Mouse (Mus musculus) left cerebral cortex, adult 11 months (tissue): ENCODE measurements around the gene Ldlrap1.
A peak's percentile ranks its signal among the peaks of the same experiment; 100 is the strongest.
"Not testable (repeated sequence)": the region's sequence is repeated elsewhere in the genome, so short reads cannot be mapped to it uniquely, and the experiment has no call there.

Experiments used
- DNase-seq: peaks from one replicate; pipeline ENCODE4 v3.0.0; 2022; ENCODE audit warnings: low spot score

Ldlrap1 gene

DNA sequence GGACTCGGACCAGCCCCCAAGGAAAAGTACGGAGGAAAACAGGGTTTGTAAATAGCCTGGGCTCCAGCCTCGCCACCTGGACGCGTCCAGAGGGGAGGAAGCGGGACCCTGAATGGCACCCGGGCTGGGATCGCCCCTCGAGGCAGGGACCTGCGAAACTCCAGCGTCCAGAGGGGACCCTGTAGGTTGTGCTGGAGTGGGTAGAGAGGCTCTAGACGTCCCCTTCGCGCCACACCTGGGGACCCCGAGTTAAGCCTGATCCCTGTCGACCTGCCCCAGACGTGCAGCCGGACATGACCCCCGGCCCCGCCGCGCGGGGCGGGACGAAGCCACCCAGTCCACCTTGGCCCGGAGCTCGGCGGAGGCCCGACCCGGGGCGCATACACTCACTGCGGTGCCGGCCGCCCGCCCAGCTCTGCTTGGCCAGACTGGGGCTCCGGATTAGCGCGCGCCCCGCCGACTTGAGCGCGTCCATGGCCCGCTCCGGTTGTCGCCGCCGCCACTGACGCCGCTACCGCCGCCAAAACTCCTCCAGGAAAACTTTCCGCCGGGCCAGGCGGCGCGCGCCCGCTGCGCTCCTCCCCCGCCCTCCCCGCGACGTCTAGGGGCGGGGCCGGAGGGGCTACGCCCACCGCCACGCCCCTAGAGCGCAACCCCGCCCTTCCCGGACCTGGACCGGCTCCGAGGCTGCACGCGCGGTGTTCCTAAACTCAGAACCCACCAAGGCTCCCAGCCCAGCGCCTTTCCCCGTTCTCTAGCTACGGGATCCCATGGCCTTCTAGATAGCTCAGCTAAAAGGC, at the start of gene Ldlrap1:
Gene Ldlrap1 (minus strand): TSS at position 599 of the 800 bp plus-strand sequence.
- no peak for DNase-seq

DNA sequence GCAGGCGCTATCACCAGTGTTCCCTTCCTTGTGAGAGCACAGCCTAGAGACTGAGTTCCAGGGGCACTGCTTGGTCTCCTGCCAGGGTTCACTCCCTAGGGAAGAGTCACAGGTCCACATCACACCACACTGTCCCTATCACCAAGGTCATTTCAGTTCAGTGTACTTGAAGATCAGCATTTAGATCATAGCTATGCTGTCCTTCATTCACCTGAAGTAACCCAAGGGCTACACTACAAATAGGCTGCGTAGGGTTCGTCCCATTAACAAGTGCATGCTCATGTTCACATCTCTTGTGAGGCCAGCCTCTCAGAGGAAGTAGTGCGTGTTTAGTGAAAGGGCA, 46.4 kb upstream of the Ldlrap1 start:
- DNase-seq: no peak

DNA sequence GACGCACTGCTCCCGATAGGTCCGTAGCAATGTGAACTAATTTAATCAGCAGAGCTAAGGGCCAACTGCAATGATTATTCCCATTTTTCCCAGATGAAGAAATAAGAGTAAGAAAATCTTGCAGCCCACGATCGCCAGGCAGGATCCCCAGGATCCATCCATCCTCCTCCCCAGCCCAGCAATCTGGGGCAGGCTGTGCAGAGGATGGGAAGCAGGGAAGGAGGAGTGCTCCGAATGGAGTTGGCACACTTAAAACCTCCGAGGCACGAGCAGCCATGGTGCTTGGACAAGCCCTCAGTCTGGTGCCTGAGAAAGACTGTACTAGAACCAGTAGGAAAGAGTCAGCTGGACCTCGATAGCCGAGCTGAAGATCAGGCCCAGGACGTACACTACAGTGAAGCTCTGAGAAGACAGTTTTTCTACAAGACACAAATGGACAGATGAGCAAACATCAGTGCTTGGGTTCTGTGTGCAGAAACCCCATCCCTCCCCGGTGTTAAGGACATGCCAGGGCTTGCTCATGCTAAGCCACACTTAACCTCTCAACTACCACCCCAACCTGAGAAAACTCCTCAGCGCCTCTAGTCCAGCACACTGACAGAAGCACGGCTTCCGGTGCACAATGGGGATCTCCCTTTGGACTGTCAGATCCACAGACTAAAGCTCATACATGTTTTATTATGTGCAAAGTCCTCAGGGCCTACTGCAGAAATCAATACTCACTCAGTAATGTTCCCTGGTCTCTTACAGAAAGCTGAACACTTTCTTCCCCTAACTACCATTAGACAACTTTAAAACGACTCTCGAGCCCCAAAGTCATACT, 45.8 kb upstream of the Ldlrap1 start:
- no peak for DNase-seq

DNA sequence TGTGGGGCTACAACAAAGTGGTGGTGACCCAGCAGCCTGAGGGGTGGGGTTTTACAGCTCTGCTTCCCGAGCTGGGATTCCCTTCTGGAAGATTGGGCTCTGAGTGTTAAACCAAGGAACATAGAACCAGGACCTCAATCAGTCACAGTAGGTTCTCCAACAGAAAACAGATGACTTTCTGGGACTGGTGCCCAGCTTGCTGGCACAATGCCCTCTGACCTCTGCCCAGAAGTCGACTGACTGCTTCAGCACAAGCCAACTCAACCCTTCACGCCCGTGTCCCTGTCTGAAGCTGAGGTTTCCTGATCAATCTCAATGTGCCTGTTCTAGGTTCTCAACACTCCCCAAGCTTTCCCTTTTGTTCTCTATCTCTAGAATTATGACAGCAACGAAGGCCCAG, 36.9 kb upstream of the Ldlrap1 start:
- no peak for DNase-seq

DNA sequence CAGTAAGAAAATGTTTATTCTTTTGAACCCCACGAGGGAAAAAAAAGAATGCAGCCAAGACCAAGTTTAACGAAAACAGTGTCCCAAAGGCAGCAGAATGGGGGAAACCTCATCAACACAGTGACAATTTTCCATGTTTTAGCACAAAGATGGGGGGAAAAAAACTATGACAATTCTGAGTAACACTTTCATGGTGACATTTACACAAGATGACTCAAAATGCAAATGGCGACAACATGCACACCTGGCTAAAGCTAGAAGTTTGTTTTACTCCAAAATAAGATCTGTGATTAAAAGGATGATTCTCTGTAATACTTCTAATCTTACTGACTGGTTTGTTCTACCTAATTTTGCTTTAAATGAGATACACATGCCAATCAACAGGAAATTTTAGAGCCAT, 34.9 kb upstream of the Ldlrap1 start:
- no peak for DNase-seq

DNA sequence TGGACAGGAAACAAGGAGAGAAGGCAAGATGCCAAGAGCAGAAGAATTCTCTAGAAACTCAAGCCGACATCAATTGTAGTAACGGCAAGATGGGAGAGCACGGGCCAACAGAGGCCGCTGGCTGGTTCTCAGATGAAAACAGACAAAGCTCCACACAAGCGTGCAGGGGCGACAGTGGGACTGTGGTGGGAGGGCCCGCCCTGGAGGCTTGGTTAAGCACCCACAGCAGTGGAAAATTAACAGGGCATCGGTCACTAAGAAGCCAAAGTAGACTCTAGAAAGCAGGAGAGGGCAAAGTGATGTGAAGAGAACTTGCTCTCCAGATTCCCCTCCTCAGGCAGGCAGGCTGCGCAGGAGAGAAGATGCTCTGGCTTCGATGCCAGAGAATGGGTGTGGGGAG, 34.3 kb upstream of the Ldlrap1 start:
- DNase-seq: no peak

DNA sequence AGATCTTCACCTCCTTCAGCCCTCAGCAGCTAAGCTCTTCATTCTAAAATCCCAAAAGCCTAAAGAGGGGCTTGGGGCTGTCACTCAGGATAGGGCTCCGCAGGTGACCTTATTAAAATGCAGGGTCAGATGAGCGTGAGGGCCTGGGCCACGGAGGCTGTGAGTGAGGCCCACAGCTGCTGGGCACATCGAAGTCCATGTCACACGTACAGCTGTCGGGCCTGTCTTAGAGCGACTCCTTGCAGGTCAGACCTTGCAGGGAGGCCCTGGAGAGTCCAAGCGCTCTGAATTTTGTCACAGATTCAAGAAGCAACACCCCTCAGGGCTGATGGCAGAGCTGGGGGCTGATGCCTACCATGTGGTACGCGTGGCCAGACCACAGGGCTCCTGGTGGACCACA, 32.9 kb upstream of the Ldlrap1 start:
- no peak for DNase-seq

DNA sequence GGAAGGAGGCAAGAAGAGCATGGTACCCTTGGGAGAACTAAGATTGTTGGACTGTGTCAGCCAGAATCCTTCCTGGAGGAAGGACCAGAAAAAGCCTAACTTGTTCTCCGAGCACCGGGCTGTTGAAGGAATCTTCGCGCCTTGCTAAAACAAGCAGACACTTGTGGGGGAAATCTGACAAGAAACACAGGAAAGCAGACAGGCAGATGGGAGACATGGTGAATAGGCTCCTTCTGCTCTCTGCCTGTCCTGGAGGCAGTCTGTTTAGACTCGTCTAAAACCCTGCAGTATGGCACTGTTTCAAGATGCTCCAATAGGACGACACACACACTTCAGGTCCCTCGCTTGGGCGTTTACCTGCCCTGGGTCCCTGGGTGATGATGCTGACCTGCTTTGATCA, 32.3 kb upstream of the Ldlrap1 start:
- DNase-seq: peak; percentile 30

DNA sequence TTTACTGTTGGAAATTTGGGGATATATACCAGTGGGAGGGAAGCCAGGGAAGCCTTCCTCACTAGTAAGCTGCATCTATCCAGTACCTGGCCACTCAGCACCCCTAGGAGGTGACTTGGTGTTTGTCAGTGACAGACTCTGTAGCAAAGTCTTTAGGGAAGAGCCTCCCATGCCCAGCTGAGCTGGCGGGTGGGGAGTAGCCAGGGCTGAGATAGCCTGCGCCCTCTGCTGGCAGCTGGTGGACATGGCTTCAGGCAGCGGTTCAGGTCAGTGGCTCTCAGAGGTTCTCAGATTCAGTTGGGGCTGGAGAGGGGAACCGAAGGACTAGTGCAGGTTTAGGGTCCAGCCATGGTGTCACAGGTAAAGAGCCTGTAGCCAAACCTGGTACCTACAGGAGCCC, 31.4 kb upstream of the Ldlrap1 start:
- no peak for DNase-seq

DNA sequence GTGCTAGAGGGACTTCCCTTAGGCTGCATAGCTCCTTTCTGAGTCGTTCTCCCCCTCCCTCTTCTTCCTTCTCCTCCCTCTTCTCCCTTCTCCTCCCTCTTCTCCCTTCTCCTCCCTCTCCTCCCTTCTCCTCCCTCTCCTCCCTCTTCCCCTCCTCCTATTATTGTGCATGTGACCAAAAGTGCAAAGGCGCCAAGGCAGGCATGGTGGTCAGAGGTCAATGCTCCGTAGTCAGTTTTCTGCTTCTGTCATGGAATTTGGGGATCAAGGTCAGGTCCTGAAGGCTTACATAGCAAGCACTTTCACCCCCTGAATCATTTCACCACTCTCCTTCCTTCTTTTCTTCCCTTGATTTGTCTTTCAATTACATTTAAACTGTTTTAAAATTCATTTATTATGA, 31.0 kb upstream of the Ldlrap1 start:
- DNase-seq: no peak

DNA sequence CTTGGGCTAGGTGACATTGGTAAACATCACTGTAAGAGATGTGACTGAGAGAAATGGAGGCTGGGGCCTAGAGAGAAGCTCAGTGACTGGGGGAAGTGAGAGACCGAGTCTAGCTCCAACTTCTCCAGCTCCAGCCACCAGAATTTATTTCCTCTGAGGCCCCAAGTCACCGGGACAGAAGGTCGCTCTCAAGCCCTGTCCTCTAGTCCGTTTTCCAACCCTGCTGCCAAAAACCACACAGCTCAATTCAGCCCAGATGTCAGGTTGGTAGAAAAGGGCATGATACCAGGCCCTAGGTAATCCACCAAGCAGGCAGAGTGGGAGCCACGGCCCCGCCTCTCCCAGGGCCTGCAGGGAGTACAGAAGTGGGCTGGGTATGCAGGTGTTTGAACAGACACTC, 29.8 kb upstream of the Ldlrap1 start:
- DNase-seq: no peak

DNA sequence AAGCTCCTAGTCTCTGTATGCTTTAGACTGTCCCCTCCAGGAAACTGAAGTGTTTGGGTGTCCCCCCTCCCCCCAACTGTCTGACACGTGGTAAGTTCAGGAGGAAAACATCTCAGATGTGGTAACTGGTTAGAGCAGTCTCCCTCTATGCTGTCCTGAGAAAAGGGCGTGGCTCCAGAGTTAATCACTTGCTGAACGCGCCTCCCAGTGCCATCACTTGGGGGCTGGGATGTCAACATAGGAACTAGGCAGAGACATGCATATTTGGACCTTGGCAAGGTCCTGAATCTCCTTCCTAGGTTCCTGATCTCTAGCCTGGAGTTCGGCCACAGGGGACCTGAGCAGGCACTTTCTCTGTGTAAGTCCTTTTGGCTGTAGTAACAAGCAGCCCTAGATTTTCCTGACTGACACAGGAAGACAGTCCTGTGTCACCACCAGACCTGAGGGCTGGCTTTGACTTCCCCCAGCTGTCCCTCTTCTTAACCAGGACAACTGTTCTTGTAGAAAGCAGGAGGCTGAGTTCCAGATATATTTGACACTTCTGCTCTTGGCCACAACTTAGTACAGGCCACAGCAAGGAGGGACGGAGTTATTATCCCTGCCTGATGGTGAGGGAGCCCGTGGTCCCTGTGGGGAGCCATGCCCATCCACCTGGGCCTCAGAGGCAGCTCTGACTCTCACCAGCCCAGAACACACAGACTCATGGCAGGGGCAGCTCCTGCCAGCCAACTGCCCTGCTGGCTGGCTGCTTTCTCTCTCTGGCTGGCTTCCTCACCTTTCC, 28.9 kb upstream of the Ldlrap1 start:
- no peak for DNase-seq

DNA sequence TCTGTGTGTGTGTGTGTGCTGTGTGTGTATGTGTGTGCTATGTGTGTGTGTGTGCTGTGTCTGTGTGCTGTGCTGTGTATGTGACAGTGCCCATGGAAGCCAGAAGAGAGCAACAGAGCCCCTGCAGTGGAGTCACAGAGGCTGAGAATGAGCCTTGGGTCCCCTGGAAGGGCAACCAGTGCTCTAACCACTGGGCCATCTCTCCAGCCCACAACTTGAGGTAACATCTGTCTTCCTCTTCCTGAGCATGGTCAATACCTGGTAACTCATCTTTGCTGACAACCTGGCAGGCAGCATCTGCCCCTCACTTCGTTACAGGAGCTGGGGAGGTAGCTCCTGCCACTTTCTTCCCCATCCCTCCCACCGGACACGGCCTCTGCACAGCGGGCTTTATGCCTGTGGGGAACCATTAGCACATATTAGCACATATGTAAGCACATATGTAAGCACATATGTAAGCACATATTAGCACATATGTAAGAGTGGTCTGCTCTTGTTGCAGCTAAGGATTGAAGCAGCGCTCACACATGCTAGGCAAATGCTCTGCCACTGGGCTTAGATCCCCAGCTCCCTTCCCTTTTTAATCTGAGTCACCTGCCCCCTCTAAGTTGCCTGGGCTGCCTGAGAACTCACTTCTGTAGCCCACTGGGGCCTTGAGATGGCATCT, 28.1 kb upstream of the Ldlrap1 start:
- DNase-seq: no peak

DNA sequence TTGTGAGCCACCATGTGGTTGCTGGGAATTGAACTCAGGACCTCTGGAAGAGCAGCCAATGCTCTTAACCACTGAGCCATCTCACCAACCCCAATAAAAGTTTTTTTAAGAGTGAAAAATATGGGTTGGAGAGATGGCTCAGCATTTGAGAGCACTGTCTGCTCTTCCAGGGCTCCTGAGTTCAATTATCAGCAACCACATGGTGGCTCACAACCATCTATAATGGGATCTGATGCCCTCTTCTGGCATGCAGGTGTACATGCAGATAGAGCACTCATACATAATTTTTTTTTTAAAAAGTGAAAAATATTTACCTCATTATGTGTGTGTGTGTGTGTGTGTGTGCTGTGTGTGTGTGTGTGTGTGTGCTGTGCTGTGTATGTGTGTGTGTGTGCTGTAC, 27.1 kb upstream of the Ldlrap1 start:
- not testable (repeated sequence) for DNase-seq

DNA sequence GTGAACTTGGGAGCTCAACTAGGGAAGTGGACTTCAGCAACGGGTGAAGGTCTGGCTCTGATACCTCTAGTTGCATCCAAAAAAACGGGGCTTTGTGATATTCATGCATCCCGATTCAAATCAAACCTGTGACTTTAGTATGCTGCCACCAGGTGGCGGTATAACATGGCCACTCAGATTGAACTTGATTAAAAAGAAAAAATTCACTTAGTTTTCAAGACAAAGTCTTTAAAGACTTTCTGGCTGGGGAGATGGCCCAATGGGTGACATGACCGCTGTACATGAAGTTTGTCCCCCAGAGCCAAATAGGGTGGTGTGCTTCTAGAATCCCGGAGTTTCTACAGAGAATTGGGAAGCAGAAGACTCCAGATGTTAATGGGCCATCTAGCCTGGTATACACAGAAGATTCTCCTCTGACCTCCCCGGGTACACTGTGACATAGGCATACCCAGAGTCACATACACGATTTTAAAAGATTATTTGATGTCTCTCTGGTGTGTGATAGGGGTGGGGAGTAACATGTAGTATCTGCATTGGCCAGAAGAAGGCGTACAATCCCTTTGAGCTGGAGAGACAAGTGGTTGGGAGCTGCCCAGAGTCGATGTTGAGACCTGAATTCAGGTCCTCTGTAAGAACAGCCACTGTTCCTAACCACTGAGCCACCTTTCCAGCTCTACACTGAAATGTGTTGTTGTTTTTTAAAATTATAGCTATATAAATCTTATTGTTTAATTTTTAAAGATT, 25.6 kb upstream of the Ldlrap1 start:
- DNase-seq: no peak

DNA sequence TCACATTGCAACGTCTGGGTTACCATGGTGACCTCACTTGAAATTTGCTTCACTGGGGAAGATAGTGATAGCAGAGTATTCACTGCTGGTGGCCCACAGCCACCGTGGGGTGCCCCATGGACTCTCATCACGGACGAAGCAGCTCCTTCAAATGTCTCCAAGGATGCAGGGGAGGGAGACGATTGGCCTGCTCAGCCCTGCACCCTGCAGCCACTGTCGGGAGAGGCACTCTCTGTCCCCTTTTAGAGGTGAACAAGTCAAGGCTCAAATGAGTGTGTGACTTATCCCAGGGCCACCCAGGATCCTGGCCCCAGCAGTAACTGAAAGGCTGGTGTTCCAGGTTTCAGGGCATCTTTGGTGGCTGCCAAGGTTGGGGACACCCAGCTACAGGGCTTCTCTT, 23.9 kb upstream of the Ldlrap1 start:
- no peak for DNase-seq

DNA sequence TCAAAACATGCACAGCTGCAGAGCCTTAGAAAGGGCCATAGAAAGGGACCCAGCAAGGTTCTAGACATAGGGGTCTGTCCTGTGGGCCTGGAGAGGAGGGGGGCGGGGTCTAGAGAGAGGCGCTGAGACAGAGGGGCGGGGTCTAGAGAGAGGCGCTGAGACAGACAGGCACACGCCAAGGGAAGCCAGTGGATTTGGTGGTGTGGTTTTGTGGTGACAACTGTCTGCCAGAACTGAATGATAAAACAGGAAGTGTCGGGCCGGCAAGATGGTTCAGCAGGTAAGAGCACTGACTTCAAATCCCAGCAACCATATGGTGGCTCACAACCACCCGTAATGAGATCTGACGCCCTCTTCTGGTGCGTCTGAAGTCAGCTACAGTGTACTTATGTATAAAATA, 19.1 kb upstream of the Ldlrap1 start:
- no peak for DNase-seq

DNA sequence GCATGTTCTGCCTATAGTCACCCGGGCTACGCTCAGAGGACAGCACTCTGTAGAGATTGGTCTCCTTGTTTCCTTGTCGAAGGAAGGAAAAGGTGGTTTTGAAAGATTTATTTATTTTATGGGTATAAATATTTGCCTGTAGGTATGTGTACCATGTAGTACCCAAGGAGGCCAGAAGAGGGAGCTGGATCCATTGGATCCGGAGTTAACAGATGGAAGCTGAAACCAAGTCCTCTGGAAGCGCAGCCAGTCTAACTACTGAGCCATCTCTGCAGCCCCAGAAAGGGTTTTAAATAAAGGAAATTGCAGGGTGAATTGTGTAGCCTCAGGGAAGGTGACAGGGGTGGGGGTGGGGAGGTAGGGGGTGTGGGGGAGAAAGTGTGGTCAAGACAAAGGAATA, 16.9 kb upstream of the Ldlrap1 start:
- no peak for DNase-seq

DNA sequence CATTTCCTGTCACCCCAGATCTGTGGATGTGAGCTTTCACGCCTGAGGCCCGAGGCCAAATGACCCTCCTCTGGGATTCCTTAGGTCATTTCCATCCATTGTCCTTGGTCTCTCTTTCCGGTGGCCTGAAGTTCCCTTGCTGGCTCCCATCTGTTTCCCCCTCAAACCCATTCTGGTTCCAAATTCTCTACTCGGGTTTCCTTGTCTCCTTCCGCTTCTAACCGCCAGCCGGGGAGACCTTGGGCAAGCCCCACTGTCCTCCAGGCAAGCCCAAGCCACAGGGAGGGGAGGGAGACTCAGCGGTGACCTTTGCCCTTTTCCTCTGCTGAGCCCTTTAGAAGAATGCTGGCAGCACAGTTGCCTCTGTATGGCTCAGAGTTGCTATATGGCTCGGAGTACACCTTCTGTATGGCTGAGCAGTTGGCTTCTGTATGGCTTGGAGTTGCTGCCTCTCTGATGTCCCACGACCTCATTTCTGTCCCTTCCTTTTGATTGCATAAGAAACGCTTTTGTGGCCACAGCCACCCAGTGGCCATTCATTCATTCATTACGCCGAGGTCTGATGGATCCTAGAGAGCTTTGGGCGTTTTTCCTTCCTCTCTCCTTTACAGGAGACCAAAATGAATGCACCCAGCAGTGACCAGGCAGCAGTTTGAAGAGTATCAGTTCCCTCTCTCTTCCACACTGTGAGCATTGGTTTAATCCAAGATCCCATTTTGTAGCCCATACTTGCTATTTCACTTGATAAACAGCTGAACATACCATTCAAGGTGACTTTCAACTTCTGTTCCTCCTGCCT, 11.5 kb upstream of the Ldlrap1 start:
- no peak for DNase-seq

DNA sequence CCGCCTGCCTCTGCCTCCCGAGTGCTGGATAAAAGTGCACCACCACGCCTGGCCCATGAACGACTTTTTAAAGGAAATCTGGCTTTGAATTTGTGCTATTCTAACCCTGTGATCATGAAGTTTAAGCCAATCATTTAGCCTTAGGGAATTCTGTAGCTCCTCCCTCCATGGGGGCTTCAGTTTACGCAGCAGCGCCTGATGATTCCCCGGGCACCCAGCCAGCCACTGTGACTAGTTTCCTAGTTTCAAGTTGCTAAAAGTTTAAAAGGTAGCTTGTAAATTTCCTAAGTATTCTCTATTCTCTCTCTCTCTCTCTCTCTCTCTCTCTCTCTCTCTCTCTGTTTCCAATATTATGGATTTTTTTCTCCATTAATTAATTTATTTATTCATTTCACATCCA, 8.4 kb upstream of the Ldlrap1 start:
- DNase-seq: no peak
